Mouse (Mus musculus) MEL (cell line): ENCODE data around the gene Yipf4. TPM values are rescaled to one million over a fixed set of nuclear protein-coding genes. Genes with fewer than 3 reads are reported as not detected.
A peak's percentile ranks its signal among the peaks of the same experiment; 100 is the strongest.

Source experiments
- DNase-seq: peaks from one replicate; pipeline ENCODE4 v3.0.0; 2011; ENCODE audit warnings: low read depth, low spot score
- H3K27ac ChIP-seq: 2 replicates; pipeline ENCODE4 v1.5.1; 2012; ENCODE audit warnings: low read depth, mild to moderate bottlenecking, control low read depth, low read length, moderate library complexity; ENCODE audit not compliant: control insufficient read depth
- H3K27me3 ChIP-seq, 2 experiments: fragments of 150-350 bp in 1 of 2; sonication (generic) in 1 of 2; 2 replicates each; pipeline ENCODE4 v1.6.1; 2012; ENCODE audit warnings: low read length in 2 of 2, mild to moderate bottlenecking in 2 of 2, improper control_type of control experiment in 1 of 2, moderate library complexity in 1 of 2; ENCODE audit not compliant: insufficient read depth in 2 of 2, control insufficient read depth in 1 of 2
- H3K36me3 ChIP-seq, 2 experiments: 2 replicates each; pipeline ENCODE4 v1.6.1; 2012 to 2014; ENCODE audit warnings: low read length in 2 of 2, improper control_type of control experiment in 1 of 2, inconsistent platforms in 1 of 2, mild to moderate bottlenecking in 1 of 2; ENCODE audit not compliant: insufficient read depth in 2 of 2, control insufficient read depth in 1 of 2
- H3K4me1 ChIP-seq, 2 experiments: fragments of 150-350 bp in 1 of 2; sonication (generic) in 1 of 2; 2 replicates each; pipeline ENCODE4 v1.6.1; 2012; ENCODE audit warnings: low read length in 2 of 2, improper control_type of control experiment in 1 of 2, mild to moderate bottlenecking in 1 of 2; ENCODE audit not compliant: insufficient read depth in 2 of 2, control insufficient read depth in 1 of 2
- H3K4me3 ChIP-seq, 2 experiments: fragments of 150-350 bp in 1 of 2; sonication (generic) in 1 of 2; 2 replicates each; pipeline ENCODE4 v1.5.1; 2012; ENCODE audit warnings: low read depth in 2 of 2, low read length in 2 of 2, mild to moderate bottlenecking in 2 of 2, moderate library complexity in 2 of 2, control low read depth in 1 of 2, improper control_type of control experiment in 1 of 2; ENCODE audit not compliant: control insufficient read depth in 1 of 2, insufficient read depth in 1 of 2
- H3K79me2 ChIP-seq: 2 replicates; pipeline ENCODE4 v1.6.1; 2012; ENCODE audit warnings: mild to moderate bottlenecking, low read length, moderate library complexity; ENCODE audit not compliant: control insufficient read depth, poor library complexity, insufficient read depth
- H3K9ac ChIP-seq: 2 replicates; pipeline ENCODE4 v1.6.1; 2012; ENCODE audit warnings: low read depth, mild to moderate bottlenecking, control low read depth, low read length, moderate library complexity; ENCODE audit not compliant: control insufficient read depth, poor library complexity, severe bottlenecking
- H3K9me3 ChIP-seq: fragments of 150-350 bp; sonication (generic); replicated peaks from 2 replicates; pipeline ENCODE4 v1.6.1; 2012; ENCODE audit warnings: mild to moderate bottlenecking, low read length, improper control_type of control experiment, moderate library complexity; ENCODE audit not compliant: insufficient read depth
- CHD1 ChIP-seq: IDR thresholded peaks from 2 replicates; pipeline ENCODE4 v1.6.1; 2012; ENCODE audit warnings: low read depth, mild to moderate bottlenecking, inconsistent platforms, low read length, improper control_type of control experiment
- CHD2 ChIP-seq: IDR thresholded peaks from 2 replicates; pipeline ENCODE4 v1.6.1; 2011; ENCODE audit warnings: low read length, improper control_type of control experiment
- CTCF ChIP-seq, 3 experiments: IDR thresholded peaks in 2 of 3; conservative IDR thresholded peaks in 1 of 3; 2 replicates each; pipeline ENCODE4 v1.5.1; 2011 to 2012; ENCODE audit warnings: low read length in 3 of 3, low read depth in 2 of 3, mild to moderate bottlenecking in 2 of 3, improper control_type of control experiment in 1 of 3, inconsistent platforms in 1 of 3, mixed read lengths in 1 of 3, moderate library complexity in 1 of 3; ENCODE audit not compliant: control insufficient read depth in 1 of 3, insufficient read depth in 1 of 3, poor library complexity in 1 of 3, severe bottlenecking in 1 of 3
- EP300 ChIP-seq, 2 experiments: IDR thresholded peaks; 2 replicates each; pipeline ENCODE4 v1.6.1; 2011; ENCODE audit warnings: improper control_type of control experiment in 2 of 2, low read length in 2 of 2, low read depth in 1 of 2, mild to moderate bottlenecking in 1 of 2
- ETS1 ChIP-seq: IDR thresholded peaks from 2 replicates; pipeline ENCODE4 v1.6.1; 2012; ENCODE audit warnings: low read depth, mild to moderate bottlenecking, inconsistent platforms, low read length, improper control_type of control experiment, moderate library complexity
- GABPA ChIP-seq: IDR thresholded peaks from 2 replicates; pipeline ENCODE4 v1.6.1; 2012; ENCODE audit warnings: low read depth, mild to moderate bottlenecking, inconsistent platforms, low read length, improper control_type of control experiment, moderate library complexity
- GATA1 ChIP-seq: IDR thresholded peaks from 2 replicates; pipeline ENCODE4 v1.6.1; 2011; ENCODE audit warnings: low read depth, low read length, improper control_type of control experiment
- HCFC1 ChIP-seq: IDR thresholded peaks from 2 replicates; pipeline ENCODE4 v1.6.1; 2012; ENCODE audit warnings: low read depth, mild to moderate bottlenecking, inconsistent platforms, low read length, improper control_type of control experiment, moderate library complexity
- JUND ChIP-seq: IDR thresholded peaks from 2 replicates; pipeline ENCODE4 v1.6.1; 2011; ENCODE audit warnings: low read depth, mild to moderate bottlenecking, improper control_type of control experiment, low read length
- MAZ ChIP-seq: IDR thresholded peaks from 2 replicates; pipeline ENCODE4 v1.6.1; 2012; ENCODE audit warnings: low read depth, mild to moderate bottlenecking, inconsistent platforms, low read length, improper control_type of control experiment
- MEF2A ChIP-seq: IDR thresholded peaks from 2 replicates; pipeline ENCODE4 v1.6.1; 2014; ENCODE audit warnings: low read depth, mild to moderate bottlenecking, inconsistent platforms, low read length, improper control_type of control experiment; ENCODE audit not compliant: poor library complexity, insufficient replicate concordance, severe bottlenecking; ENCODE audit errors: extremely low read depth
- MXI1 ChIP-seq: IDR thresholded peaks from 2 replicates; pipeline ENCODE4 v1.6.1; 2011; ENCODE audit warnings: mild to moderate bottlenecking, low read depth, low read length, improper control_type of control experiment
- NRF1 ChIP-seq: IDR thresholded peaks from 2 replicates; pipeline ENCODE4 v1.6.1; 2014; ENCODE audit warnings: low read depth, mild to moderate bottlenecking, inconsistent platforms, low read length, improper control_type of control experiment, moderate library complexity; ENCODE audit not compliant: poor library complexity, insufficient read depth, severe bottlenecking
- POLR2AphosphoS2 ChIP-seq: IDR thresholded peaks from 2 replicates; pipeline ENCODE4 v1.6.1; 2011; ENCODE audit warnings: low read length, improper control_type of control experiment
- POLR2AphosphoS5 ChIP-seq: IDR thresholded peaks from 2 replicates; pipeline ENCODE4 v1.6.1; 2012; ENCODE audit warnings: low read depth, borderline replicate concordance, mild to moderate bottlenecking, inconsistent platforms, low read length, moderate library complexity, mixed read lengths
- RAD21 ChIP-seq: IDR thresholded peaks from 2 replicates; pipeline ENCODE4 v1.6.1; 2011; ENCODE audit warnings: mild to moderate bottlenecking, low read depth, low read length, improper control_type of control experiment
- RCOR1 ChIP-seq: IDR thresholded peaks from 2 replicates; pipeline ENCODE4 v1.6.1; 2012; ENCODE audit warnings: low read depth, mild to moderate bottlenecking, inconsistent platforms, low read length, improper control_type of control experiment
- SIN3A ChIP-seq: IDR thresholded peaks from 2 replicates; pipeline ENCODE4 v1.6.1; 2012; ENCODE audit warnings: low read length, improper control_type of control experiment, inconsistent platforms
- SMC3 ChIP-seq: IDR thresholded peaks from 2 replicates; pipeline ENCODE4 v1.6.1; 2011; ENCODE audit warnings: low read depth, low read length, improper control_type of control experiment
- TCF12 ChIP-seq: IDR thresholded peaks from 2 replicates; pipeline ENCODE4 v1.6.1; 2014; ENCODE audit warnings: low read depth, mild to moderate bottlenecking, inconsistent platforms, low read length, improper control_type of control experiment, moderate library complexity
- UBTF ChIP-seq: IDR thresholded peaks from 2 replicates; pipeline ENCODE4 v1.6.1; 2012; ENCODE audit warnings: low read depth, mild to moderate bottlenecking, inconsistent platforms, low read length, improper control_type of control experiment, moderate library complexity, borderline replicate concordance; ENCODE audit not compliant: insufficient read depth
- USF2 ChIP-seq, 2 experiments: IDR thresholded peaks; 2 replicates each; pipeline ENCODE4 v1.6.1; 2011 to 2012; ENCODE audit warnings: improper control_type of control experiment in 2 of 2, low read length in 2 of 2, borderline replicate concordance in 1 of 2, inconsistent platforms in 1 of 2, low read depth in 1 of 2, mild to moderate bottlenecking in 1 of 2; ENCODE audit not compliant: insufficient read depth in 1 of 2
- ZC3H11A ChIP-seq: IDR thresholded peaks from 2 replicates; pipeline ENCODE4 v1.6.1; 2012; ENCODE audit warnings: low read depth, mild to moderate bottlenecking, inconsistent platforms, low read length, improper control_type of control experiment
- ZKSCAN1 ChIP-seq: IDR thresholded peaks from 2 replicates; pipeline ENCODE4 v1.6.1; 2012; ENCODE audit warnings: low read depth, mild to moderate bottlenecking, inconsistent platforms, low read length, improper control_type of control experiment, moderate library complexity
- ZMIZ1 ChIP-seq: IDR thresholded peaks from 2 replicates; pipeline ENCODE4 v1.6.1; 2012; ENCODE audit warnings: low read depth, mild to moderate bottlenecking, inconsistent platforms, low read length, improper control_type of control experiment, moderate library complexity
- ZNF384 ChIP-seq: IDR thresholded peaks from 2 replicates; pipeline ENCODE4 v1.6.1; 2012; ENCODE audit warnings: low read depth, mild to moderate bottlenecking, inconsistent platforms, low read length, improper control_type of control experiment
- polyA plus RNA-seq, 2 experiments: library from polyadenylated mRNA; stranded (reverse) in 1 of 2; unstranded in 1 of 2; fragments of >175 nt in 1 of 2; fragments of >200 nt in 1 of 2; gene quantifications; 2 replicates each; pipeline versions ENCODE4 v1.2.1 to v1.2.4; 2012; ENCODE audit warnings: low replicate concordance in 2 of 2, low read depth in 1 of 2; ENCODE audit not compliant: insufficient read length in 2 of 2, insufficient read depth in 1 of 2, missing spikeins in 1 of 2
- total RNA-seq: library from RNA; depleted of rRNA; stranded (reverse); fragments of 300-350 nt; gene quantifications from 2 replicates; pipeline ENCODE4 v1.2.3, GENCODE M21; 2012

Yipf4 gene
- total and polyA plus RNA-seq, 3 experiments: 24.3 to 31.7 TPM; not detected in 1

DNA sequence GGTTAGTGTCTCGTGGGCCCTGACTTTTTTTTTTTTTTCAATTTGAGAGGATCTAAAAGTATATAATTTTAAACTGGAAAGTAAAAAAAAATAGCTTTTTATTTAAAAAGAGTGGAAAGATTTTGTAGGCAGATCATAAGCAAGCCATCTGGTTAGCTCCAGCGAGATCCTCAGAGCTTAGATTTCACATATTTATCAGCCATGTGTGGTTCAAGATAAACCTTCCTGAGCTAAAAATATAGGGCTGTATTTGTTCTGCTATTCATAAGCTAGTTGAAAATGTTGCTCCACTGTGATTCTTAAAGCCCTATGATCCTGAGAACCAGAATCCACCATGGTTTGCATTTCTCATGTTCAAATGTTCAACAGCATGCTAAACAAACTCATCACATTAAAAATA, 18.6 kb downstream of the Yipf4 start:
- peaks cover 0 to 4% of the 10 kb centered on the region in 2 experiments; a peak in 2 of 4 replicates for H3K36me3 ChIP-seq
- no peak overlapping the region for H3K9ac ChIP-seq
- no peaks in the 10 kb centered on the region for H3K79me2 ChIP-seq
- no peak overlapping the region for H3K27ac ChIP-seq
- no peaks in the 10 kb centered on the region for H3K9me3 ChIP-seq
- TF ChIP-seq EP300 (IDR thresholded peaks at IDR 0.05; ENCODE audit: low read depth in 1 of 2, low read length in 2 of 2) (peak in 1 of 2 experiments; percentile 42; a peak in 2 of 4 replicates), ZNF384 (0 out of 2 replicates have a peak, but pooled peaks have one; percentile 4), GATA1 (peak; percentile 64), MEF2A (peak; percentile 90), ZMIZ1 (no peak), RCOR1 (peak; percentile 91), POLR2AphosphoS2 (no peak), TCF12 (peak; percentile 65), ZC3H11A (no peak), ETS1 (0 out of 2 replicates have a peak, but pooled peaks have one; percentile 15)
- DNase-seq: peak; percentile 38
- H3K4me3 ChIP-seq: no peak overlapping the region
- H3K27me3 ChIP-seq: no peaks in the 10 kb centered on the region
- peaks cover 0 to 6% of the 10 kb centered on the region in 2 experiments; a peak in 3 of 4 replicates for H3K4me1 ChIP-seq

DNA sequence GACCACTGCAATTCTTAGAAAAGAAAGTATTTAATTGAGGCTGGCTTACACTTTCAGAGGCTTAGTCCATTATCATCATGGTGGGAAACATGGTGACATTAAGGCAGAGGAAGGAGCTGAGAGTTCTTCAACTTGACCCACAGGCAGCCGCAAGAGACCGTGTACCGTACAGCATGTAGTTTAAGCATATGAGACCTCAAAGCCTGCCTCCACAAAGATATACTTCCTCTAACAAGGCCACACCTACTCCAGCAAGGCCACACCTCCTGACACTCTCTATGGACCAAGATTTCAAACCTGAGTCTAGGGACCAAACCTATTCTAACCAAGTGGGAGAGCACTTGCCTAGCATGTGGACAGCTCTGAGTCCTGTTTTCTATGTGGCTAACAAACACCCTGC, 19.3 kb downstream of the Yipf4 start:
- H3K79me2 ChIP-seq: no peaks in the 10 kb centered on the region
- H3K9ac ChIP-seq: no peak overlapping the region
- no peak overlapping the region for H3K4me3 ChIP-seq
- H3K4me1 ChIP-seq: peaks cover 0 to 6% of the 10 kb centered on the region in 2 experiments; a peak in 3 of 4 replicates
- no peaks in the 10 kb centered on the region for H3K9me3 ChIP-seq
- no peak overlapping the region for H3K27ac ChIP-seq
- TF ChIP-seq GABPA: no peak
- no peak for TF ChIP-seq NRF1
- no peak for TF ChIP-seq CHD2
- TF ChIP-seq ETS1: no peak
- TF ChIP-seq SIN3A: no peak
- TF ChIP-seq UBTF: no peak
- TF ChIP-seq POLR2AphosphoS5: no peak
- TF ChIP-seq CTCF (IDR thresholded peaks at IDR 0.05 in 2 of 3, conservative IDR thresholded peaks at IDR 0.05 in 1 of 3; ENCODE audit: control insufficient read depth in 1 of 3, insufficient read depth in 1 of 3, low read depth in 2 of 3, low read length in 3 of 3, poor library complexity in 1 of 3, severe bottlenecking in 1 of 3): no peak
- no peak for TF ChIP-seq USF2 (IDR thresholded peaks at IDR 0.05; ENCODE audit: borderline replicate concordance in 1 of 2, insufficient read depth in 1 of 2, low read depth in 1 of 2, low read length in 2 of 2)
- TF ChIP-seq SMC3: no peak
- no peak for TF ChIP-seq CHD1
- TF ChIP-seq ZKSCAN1: no peak
- no peak for TF ChIP-seq MAZ
- TF ChIP-seq MXI1: no peak
- TF ChIP-seq JUND: no peak
- TF ChIP-seq ZMIZ1: no peak
- no peak for TF ChIP-seq RAD21
- no peak for TF ChIP-seq HCFC1
- no peak for TF ChIP-seq MEF2A
- peak; percentile 52 for DNase-seq
- peaks cover 0 to 4% of the 10 kb centered on the region in 2 experiments; a peak in 2 of 4 replicates for H3K36me3 ChIP-seq
- H3K27me3 ChIP-seq: no peaks in the 10 kb centered on the region
